Mouse (Mus musculus): ENCODE results near the gene Opcml.

Opcml gene

DNA sequence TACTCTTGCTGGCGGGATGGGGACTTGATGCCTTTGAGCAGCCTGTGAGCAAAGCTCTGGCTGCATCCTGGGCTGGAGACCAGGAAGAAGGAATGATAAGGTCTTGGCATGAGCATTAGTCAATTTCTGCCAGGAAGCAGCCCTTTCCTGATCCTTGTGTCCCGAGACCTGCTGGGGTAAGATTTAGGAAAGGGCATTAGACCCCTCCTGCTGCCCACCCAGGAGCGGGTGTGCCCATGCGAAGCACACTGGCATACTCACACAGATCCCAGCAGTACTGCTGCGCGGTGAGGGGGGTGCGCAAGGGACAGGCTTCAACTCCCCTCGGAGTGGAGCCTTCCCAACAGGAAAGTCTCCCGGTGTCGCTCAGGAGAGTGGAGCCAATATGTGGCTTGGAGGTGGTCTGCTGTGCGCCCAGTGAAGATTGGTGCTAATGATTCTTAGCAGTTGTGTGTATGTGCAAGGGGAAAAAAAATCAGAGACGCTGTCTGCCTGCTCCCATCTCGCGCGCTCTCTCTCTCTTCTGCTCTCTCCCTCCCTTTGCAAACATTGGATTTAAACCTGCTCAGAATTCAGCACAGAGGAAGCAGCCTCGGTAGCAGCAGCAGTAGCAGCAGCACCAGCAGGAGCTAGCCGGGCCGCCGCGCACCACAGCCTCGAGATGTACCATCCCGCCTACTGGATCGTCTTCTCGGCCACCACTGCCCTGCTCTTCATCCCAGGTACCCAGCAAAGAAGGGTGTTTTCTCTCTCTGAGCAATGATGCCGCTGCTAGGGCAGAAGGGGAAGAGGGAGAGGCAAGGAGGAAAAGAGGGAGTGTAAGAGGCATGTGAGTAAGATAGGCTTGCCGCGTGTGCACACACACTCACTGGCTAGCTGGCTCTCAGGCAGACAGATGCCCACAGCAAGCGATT, at the start of gene Opcml:
Opcml (plus strand) TSS at position 51 of the 914 bp plus-strand sequence.
- peak; percentile 37 for DNase-seq (ENCODE audit: low read depth, low spot score)

DNA sequence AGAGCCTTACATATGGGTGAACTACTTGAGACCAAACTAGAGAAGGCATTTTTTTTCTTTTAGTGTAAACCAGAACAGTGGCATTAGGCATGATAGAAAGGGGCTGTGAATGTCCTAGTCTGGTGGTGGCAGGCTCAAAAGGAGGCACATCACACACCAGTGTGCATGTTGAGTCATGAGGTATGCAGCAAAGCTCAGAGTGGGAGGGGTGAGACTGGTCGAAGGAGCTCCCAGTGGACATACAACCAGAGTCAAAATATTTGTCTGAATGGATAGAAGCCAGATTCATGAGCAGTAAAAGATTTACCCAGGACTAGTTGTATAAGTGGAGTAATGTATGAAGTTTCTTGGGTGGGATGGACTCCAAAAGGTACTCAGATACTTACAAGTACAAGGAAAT, 31.9 kb upstream of the Opcml start:
- no peak for DNase-seq (ENCODE audit: low read depth, low spot score)

DNA sequence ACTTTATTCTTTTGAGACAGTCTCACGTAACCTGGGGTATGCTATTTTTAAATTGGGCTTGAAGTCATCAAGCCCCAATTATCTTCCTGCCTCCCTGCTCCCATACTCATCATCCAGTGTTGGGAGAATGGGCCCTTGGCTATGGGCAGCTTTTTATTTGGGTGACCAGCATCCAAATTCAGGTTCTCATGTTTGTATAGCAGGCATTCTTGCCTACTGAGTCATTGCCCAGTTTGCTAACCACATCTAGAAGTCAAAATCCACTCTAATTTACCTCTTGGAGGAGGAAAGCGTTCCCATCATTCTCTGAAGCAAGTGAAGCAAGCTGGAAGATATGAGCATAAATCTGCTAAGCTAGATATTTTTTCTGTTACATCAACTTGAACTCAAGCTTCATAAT, 29.4 kb upstream of the Opcml start:
- DNase-seq (ENCODE audit: low read depth, low spot score): no peak

DNA sequence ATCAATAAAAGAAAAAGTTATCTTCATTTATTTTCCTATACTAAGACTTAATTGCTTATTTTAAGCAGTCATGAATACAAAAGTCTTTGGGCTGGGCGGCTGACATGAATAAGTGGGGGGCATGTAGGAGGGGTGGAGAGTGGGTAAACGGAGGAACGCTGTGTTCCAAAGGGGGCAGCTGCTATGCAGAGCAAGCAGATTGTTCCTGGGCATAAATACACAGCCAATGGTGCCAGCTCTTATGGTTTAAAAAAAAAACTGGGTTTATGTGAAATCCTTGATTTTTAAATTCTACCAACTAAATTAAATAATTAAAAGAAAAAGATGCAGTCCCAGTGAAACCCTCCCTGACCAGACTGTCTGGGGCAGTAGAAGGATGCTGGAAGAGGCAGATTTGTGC, 24.1 kb upstream of the Opcml start:
- DNase-seq (ENCODE audit: low read depth, low spot score): no peak

DNA sequence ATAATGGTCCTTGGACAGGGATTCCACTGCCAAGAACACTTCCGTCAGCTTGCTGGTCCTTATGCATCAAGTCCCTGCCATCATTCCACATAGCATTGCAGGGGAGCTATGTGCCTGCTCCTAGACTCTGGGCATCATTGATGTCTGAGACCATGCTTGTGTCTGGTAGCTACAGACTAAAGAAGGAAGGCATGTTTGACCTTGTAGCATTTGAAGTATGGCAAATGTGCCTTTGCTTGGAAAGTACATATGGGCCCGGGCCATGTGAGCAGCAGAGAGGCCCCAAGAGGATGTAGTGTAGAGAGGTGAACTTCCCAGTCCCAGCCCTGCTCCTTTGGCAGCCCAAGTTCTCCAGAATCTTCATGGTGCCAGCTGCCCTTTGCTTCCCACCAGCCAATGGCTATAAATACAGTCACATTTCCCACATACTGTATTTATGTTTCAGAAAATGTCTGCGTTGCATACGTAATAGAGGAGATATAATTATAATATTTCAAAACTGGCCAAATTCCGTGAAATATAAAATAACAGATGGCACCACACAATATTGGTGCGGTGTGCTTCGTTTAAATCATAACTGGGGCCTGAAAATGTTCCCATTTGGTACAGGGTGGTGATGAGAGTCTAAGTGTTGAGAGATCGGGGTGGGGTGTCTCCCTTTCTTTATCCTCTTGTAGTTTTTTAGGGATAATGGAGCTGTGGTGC, 23.2 kb upstream of the Opcml start:
- DNase-seq (ENCODE audit: low read depth, low spot score): no peak

DNA sequence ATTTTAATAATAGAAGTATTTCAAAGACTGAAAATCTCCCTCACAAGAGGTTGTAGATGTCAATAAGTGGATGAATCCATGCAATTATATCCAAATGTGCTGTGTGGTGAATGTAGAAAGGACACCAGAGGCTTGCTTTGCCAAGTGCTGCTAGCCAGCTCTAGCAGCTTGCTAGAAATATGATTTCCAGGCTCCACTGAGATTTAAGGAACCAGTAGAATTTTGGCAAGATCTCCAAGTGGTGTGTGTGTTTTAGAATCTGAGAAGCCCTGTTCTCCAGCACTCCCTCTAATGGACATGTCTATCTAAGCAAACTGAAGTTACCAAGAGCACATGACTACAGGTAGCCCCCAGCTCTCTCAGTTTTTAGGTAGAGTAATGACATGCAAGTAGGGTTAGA, 21.8 kb upstream of the Opcml start:
- DNase-seq (ENCODE audit: low read depth, low spot score): no peak

DNA sequence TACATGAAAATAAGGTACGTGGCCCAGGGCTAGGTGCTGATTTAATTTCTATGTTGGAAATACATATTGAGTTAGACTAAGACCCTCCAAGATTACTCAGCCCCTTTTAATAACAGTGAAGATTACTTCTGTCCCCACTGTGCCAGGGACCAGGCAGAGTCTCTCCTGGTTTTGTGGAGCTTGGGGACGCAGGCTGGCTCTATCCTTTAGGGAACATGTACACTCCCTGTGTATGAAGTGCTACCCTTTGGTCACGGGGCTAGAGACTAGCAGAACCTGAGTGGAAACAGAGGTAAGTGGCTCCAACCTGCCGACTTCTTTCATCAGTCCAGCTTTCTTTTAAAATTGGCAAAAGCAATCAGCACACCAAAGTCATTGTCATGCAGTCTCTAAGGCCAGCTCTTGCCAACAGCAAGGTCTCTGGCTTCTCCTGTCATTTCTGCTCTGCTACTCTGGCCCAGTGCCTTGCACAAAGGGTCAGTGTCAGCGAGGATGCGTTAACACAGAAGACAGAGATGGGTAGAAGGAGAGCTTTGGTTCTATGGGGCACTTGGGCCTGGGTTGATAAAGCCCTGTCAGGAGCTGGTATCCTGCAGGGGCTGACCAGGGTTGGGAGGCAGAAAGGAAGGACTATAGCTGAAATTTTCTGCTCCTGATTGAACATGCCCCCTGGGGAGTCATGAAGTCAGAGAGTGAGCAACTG, 9.1 kb upstream of the Opcml start:
- no peak for DNase-seq (ENCODE audit: low read depth, low spot score)

DNA sequence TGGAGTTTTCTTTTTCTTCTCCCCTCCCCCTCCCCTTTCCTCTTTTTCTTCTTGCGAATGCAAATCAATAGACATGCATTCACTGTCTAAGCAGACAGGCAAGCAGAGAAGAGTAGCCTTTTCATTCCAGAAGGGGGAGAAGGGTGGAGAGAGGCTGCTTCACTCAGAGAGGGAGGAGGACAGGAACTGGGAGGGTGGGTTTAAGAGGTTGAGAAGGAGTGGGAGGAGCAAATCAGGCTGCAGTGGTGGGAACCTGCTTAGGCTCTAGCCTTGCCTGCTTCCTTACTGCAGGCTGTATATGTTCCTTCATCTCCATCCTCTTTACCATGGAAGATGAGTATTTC, 8.6 kb upstream of the Opcml start:
- peak; percentile 57 for DNase-seq (ENCODE audit: low read depth, low spot score)

DNA sequence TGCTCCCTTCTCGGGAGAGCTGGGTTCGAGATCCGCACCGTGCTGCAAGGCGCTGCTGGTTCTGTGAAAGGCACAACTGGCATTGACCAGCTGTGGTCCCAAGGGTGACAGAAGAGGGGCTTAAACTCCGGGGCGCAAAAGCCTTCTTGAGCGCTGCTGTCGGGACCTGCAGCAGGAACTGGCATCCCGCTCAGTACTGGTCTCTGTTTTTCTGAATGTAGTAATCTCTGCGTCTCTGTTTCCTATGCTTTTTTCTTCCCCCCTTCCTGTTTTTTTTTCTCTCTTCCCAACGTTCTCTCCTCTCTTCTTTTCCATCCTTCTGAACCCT, 1.0 kb downstream of the Opcml start:
- DNase-seq (ENCODE audit: low read depth, low spot score): no peak

DNA sequence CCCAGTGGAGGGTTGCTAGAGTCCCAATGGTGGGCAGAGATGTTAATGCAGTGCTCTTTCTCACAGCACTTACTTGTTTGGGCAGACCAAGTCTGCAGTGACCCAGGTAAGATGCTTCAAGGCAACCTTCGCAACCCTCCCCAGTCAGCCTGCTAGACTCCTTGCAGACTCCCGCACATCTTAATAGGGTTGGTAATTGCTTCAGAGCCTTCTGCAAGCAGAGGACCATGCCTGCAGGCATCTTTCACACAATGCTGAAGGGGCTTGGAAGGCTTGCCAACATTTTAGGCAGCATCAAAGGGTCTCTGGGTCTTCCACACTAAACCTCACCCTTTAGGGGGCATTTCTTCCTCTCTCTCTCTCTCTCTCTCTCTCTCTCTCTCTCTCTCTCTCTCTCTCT, 1.7 kb downstream of the Opcml start:
- no peak for DNase-seq (ENCODE audit: low read depth, low spot score)

DNA sequence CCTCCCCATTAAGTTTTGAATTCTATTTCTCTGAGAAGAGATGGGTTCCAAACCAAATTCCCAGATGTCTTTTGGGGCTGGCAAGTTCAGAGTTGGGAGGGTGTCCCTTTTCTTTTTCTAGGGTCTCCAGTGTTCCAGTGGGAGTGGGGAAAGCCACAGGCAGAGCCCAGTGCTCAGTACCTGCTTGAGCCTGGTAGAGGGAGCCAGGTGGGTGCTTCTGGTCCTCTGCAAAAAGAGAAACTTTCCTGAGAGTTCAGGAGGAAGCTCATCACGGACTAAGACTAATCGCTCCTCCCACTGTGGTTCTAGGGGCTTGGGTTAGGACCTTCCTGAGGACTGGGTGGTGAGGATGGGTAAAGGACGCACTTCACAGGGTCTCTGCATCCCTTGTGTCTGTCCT, 2.4 kb downstream of the Opcml start:
- no peak for DNase-seq (ENCODE audit: low read depth, low spot score)

DNA sequence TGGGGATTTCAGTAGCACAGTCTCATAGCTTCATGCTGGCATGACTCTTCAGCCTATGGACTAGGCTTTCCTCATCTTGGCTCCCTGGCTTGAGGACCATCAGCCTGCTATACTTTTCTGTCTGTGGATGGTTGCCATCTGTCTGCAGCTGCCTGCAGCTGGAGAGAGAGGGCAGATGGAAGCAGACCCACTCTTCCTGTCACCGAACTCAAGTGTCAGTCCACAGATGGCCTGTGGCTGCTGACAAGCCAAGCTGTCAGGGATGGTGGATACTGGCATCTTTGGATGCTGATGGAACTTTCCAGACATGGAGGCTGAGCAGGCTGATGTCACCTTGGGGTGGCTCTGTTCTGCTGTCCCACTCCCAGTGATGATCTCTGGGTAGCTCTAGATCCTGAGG, 6.0 kb downstream of the Opcml start:
- DNase-seq (ENCODE audit: low read depth, low spot score): no peak

DNA sequence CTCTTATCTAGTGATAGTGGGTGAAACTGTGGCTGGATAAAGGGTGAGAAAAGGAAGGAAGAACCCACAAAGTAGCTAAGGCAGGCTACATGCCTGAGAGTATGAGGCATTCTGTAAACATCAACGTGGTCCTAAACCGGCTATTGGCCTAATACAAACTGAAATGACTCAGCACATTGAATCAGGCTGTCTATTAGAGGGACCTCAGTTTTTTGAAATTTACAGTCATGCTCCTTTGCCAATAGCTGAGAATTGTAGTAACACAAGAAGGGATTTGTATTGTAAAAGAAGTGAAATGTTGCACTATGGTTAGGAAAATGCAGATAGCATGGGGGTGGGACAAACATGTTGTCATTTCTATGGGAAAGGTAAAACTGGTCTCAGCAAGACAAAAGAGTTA, 10.4 kb downstream of the Opcml start:
- no peak for DNase-seq (ENCODE audit: low read depth, low spot score)

DNA sequence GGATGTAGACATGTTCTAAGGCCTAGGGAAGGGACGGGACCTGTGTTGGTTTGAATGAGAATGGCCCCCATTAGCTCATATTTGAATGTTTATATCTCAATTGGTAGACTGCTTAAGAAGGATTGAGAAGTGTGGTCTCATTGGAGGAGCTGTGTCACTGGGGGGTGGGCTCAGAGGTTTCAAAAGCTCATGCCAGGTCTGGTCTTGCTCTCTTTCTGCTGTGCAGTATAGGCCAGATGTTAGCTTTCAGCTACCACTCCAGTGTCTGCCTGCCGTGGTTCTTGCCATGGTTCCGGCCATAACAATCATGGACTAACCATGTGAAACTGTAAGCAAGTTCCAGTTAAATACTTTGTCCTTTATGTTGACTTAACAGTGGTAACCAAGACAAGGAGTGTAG, 11.2 kb downstream of the Opcml start:
- DNase-seq (ENCODE audit: low read depth, low spot score): no peak

DNA sequence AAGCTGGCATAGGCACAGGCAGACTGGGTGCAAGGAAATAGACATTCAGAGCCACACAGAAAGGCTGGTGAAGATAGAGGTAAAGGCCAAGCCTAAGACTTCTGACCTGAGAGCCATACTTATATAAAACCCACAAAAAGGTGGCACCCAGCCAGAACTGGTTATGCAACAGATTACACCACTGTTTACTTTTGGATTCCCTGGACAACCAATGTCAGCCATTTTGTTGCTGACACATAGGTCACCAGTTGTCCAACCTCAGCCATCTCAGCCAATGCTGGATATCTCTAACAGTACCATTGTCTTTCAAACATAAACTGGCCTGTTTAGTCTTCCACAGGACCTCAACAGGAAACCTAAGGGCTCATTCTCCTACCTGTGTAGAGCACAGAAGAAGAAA, 11.8 kb downstream of the Opcml start:
- DNase-seq (ENCODE audit: low read depth, low spot score): no peak

DNA sequence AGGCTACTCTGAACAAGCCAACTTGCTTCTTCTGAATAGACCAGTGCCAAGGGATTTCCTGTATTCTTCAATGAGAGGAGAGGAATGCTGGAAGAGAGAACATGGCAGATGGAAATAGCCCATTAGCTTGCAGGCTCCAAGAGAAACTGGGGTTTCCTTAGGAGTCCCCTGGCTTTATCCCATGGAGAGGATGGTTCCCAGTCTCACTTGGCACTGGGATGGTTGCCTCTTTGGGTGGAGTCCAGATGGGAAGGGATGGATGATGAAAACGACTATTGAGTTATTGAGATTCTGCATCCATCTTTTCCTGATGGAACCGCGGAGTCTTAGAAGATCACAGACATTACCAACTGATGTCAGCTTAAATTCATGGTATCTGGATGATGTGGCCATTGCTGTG, 13.9 kb downstream of the Opcml start:
- DNase-seq (ENCODE audit: low read depth, low spot score): no peak

DNA sequence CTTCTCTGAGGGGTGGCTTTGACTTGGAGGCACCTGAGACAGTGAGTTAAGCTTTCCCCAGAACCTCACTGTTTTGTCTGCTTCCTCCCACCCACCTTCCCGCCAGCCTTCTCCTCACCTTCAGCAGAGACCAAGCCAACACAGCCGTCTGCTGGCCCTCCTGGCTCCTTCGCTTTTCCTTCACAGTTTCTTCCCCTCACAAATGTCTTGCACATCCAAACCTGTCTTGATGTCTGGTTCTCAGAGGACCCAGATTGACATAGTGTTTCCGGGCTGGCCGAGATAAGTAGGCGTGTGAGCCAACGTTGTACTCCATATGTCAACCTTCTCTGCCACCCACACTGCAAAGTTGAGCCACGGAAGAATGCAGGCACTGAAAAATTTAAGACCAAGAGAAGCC, 19.2 kb downstream of the Opcml start:
- no peak for DNase-seq (ENCODE audit: low read depth, low spot score)

DNA sequence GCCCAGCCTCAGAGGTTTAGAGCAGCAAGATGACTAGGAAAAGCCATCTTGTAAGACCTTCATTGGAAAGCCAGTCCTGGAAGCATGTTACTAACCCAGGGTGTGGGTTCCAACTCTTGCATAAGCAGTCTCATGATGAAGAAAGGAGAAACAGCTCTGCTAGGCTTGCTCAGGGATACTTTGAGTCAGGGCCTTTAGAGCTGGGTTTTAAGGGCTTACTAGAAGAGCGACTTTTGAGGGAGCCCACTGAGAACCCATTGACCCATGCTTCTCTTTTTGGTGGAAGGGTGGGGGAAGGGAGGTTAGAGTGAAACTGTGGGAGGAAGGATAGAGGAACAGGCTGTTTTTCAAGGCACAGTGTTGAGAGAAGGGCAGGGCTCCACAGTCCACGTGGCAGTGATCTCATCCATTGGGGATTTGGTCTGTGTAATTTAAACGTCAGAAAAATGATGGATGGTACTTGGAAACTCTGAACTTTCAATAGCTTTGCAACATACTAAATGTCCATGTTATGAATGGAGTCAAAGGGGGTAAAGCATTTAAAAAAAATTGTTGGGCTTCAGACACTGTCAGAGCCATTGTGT, 22.7 kb downstream of the Opcml start:
- no peak for DNase-seq (ENCODE audit: low read depth, low spot score)

DNA sequence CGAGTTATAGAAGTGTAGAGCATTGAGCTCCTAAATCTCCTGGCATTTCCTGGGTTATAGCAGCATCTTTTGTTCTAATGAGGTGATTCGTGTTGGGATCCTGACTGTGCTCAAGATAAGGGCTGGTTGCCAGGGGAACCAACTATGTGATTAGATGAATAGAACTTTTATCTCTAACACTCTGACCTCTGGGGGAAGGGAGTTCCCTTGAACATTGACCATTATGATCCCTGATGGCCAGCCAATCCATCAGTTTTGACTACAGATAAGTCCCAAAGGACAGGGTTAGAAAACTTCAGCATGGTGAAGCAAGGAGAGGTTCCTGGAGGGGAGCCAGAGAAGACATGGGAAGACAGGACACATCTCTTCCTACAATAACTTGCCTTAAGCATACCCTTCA, 23.6 kb downstream of the Opcml start:
- DNase-seq (ENCODE audit: low read depth, low spot score): no peak

DNA sequence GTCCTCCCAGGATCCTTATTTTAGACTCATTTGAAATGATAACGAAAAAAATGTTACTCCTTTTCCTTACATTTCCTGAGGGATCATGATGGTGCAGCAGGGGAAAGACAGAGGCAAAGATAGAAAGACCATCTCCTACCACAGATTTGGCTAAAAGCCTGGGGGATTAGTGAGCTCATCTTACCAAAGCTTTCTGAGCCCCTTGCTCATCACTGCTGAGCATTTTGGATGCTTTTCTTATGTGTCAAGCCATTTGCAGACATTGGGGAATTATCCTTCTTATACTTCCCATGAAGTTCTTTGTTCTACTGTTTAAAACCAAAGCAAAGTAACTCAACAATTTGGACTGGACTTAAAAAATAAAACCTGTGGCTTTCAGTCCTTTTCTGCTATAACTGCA, 30.6 kb downstream of the Opcml start:
- no peak for DNase-seq (ENCODE audit: low read depth, low spot score)

DNA sequence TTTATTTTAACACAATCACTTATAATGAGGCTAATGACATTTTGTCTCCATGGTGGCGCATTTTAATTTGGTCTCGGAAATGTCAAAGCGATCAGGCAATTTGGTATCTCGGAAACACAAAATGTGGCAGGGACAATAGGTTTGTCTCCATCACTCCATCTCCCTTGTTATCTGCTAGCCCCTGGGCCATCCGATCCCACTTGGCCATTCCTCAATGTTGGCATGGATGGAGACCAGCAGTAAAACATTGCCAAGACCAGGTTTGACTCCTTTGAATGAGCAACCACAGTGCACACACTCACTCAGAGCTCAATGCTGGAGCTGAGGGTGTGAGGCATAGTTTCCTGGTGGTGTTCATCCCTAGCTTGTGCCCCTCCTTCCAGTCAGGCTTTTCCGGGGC, 32.1 kb downstream of the Opcml start:
- no peak for DNase-seq (ENCODE audit: low read depth, low spot score)

DNA sequence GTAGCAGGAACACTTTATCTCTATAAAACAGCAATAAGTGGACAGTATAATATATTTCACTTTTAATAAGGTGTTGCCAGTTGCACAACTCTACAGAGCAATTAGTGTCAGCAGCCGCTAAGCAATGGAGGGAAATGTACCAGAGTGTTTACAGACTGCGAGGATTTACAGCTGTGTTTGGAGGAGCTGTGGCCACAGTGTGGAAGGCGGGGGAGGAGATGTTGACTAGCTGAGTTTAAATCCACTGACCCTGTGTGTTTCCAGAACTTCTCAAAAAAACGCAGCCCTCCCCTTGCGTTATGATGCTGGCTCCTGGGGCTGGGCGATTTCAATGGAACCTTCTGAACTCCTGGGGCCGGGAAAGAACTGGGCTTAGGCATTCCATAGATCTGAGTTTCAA, 33.8 kb downstream of the Opcml start:
- no peak for DNase-seq (ENCODE audit: low read depth, low spot score)

DNA sequence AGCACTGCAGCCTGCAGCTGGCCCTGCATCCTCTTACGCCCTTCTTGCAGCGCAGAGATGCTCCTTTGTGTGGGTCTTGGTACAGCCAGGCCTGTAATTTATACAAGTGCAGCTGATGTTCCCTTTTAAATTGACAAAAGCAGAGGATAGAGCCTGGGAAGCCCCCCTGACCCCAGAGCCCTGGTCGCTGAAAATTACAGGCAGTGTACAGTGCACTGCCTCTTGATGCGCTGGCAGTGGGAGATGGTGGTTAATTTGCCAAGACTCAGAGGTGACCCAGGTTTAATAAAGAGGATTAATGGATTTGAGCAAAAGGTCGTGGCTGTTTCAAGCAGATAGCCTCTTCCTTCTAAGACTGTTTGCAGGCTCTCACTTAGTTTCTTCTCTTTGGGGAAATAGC, 39.9 kb downstream of the Opcml start:
- no peak for DNase-seq (ENCODE audit: low read depth, low spot score)

Measured in R1 (cell line).